Mouse (Mus musculus): ENCODE measurements around the gene Zmiz1.

The Zmiz1 gene

DNA sequence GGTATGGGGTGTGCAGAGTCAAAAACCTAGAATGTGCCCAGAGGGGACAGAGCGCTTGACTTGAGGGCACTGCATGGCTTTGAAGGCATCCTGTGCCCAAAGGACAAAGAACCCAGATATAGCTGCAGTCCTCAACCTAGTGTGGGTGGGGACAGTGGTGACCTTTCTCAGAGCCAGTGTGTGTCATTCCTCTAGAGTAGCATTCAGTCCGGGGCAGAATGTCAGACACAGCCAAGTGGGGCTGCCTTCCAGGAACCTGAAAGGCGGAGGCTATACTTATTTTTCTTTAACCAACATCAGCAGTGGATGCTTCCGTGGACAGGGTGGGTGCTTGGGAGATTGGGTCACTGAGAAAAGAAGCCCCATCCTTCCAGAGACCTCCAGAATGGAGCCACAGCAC is 103.5 kb downstream of the Zmiz1 start:
- no peak for DNase-seq (ENCODE audit: low spot score)

DNA sequence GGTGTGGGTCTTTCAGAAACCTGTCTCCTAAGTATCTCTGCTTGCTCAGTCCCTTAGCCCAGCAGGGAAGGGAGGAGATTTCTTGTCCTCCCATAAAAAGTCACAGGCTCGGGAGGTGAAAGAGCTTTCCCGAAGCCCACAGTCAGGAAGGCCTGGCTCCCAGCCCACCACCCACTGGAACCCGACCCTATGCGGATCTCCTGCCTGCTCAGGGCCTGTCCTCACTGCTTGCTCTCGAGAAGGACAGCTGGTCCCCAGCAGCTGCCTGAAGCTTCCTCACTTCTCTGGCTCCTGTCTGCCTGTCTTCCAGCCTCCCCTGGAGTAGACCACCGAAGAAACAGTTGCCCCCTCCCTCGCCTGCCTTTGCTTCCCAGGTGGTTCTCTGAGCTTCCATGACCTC is 103.9 kb downstream of the Zmiz1 start:
- DNase-seq (ENCODE audit: low spot score): no peak

DNA sequence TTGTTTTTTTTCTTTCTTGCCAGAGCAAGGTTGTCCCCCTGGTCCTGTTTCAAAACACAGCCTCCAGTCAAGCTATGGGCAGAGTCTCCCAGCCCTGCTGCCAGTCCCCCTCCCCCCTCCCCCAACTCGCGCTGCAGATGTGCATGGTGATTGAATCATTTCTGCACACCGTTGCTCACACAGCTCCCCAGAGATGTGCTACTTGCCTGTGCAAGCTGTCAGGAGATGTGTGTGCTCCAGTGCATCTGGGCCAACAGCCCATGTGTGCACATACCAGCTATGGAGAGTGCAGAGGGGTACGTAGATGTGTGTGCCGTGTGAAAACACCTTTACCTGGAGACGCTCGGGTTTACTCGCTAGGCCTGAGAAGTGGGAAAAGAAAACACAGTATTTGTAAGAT is 105.6 kb downstream of the Zmiz1 start:
- DNase-seq (ENCODE audit: low spot score): peak; percentile 44

DNA sequence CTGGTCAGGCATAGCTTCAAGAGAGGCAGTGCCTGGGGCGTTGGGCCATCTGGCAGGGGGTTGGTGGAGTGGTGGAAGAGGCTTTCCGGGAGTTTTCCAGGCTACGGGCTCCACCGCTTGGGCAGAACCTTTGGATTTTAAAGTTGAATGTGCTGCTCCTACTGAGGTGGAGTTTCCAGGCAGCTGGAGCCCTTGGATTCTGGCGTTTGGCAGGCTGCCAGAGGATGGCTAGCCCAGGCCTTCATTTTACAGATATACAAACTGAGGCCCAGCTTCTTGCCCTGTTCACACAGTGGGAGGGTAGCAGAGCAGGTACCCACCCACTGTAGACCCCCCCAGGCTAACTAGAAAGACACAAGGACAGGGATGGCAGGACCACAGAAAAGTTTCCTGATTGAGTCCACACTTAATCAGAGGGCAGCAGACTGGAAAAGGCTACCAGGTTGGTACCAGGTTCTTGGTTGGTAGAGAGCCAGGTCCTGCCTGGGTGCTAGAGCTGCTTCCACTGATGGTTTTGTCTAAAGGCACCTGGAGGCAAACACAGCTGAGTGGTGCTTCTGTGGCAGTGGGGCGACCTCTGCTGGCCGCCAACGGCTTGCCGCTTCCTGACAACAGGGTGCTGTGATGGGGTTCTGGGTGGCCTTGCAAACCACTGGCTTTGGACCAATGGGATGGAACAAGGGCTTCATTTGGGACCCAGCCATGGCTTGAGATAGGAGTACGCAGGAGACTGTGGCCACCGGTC is 106.5 kb downstream of the Zmiz1 start:
- peak; percentile 89 for DNase-seq (ENCODE audit: low spot score)

DNA sequence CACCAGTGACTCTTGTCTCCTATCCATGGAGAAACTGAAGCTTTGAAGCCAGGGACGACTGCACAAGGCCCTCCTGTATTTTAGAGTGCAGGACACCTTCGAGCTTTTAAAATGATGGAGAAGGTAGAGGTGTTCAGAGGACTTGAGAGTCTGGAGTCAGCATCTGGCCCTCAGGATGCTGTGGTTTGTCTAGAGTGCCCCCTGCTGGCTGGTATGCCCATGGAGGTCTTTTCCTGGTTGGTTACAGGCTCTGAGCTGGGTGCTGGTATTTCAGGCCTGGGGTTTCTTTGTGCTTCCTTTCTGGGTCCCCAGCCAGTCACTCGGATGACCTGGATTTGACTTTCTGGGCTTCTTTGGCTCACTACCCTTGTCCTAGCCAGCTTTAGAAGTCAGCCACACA is 108.3 kb downstream of the Zmiz1 start:
- peak; percentile 45 for DNase-seq (ENCODE audit: low spot score)

DNA sequence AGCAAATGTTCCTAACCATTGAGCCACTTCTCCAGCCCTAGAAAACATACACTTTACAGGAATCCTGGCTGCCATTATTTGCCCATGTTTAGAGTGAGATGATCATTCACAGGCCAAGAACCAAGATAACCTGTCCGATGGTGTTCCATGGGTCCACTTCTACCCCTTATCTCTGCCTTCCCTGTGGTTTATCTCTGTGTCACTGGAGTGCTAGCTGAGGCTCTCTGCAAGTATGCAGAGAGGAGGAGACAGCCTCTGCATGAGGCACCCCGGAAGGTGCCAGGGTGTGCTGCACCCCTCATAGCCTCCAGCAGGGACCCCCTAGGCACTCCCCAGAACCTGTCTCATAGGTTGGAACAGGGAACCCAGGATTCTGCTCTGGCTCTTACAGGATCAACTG is 108.9 kb downstream of the Zmiz1 start:
- DNase-seq (ENCODE audit: low spot score): no peak

DNA sequence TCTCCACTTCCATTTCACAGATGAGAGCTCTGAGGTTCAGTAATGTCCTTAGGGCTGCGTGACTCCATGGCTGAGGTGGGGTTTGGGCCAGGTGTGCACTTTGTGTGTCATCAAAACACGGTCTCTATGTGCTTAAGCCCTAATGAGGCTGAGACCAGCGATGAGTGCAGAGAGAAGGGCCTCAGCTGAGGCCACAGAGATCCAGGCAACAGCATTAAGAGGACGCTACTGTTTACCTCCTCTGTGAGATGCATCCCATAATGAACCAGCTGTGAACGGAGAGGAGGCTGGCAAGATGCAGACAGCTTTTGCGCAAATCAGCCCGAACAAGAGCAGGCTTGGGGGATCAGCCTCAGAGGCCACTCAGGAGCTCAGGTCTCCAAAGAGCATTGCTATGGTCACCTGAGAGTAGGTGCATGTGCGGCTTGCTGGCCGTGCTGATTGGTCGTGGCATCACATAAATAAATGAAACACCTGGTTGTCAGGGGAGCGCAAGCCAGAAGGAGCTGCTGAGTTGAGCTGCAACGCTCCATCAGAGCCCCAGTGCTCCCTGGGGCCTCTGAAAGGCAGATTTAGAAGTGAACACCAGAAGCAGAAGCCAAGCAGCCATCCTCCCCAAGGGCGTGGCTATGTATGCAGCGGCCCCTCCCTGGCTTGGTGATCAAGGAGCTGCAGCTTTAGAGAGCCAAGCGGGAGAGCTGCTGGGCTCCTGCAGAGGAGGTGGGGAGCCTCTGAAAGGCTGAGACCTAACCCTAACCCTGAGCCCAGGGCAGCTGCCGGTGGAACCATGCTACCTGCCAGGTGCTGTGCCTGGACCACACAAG is 115.3 kb downstream of the Zmiz1 start:
- peak; percentile 40 for DNase-seq (ENCODE audit: low spot score)

DNA sequence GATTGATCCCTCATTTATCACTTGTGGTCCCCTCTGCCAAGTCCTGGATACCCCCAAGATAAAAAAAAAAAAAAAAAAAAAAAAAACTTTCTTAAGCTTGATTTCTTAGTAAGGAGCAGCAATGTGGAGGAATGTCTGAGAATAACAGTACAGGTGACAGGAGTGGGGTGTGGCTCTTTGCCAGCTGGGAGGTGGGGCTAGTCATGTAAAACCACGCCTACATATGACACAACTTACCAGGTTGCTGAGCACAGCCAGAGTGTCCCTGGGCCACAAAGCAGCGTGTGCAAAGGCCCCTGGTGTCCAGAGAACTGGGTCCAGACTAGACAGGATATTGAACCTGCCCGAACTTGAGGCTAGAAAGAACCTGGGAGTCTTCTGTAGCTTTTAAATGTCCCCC is 117.7 kb downstream of the Zmiz1 start:
- no peak for DNase-seq (ENCODE audit: low spot score)

DNA sequence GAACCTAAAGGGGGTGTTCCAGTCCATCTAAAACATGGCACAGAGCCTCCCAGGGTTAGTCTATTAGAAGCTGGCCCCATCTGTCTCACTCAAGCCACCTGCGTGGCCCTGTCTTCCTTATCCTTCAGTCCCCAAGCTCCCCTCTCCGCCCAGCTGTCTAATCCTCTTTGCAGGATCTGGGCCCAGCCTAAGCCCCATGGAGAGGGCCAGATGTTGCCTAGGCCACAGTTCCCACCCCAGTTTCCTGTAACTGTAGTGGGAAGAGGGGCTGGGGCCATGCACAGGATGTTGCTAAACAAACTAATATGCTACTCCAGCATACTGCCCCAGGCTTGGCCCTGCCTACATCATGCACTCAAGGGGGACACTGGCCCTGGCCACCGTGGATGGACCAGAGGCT is 118.4 kb downstream of the Zmiz1 start:
- no peak for DNase-seq (ENCODE audit: low spot score)

DNA sequence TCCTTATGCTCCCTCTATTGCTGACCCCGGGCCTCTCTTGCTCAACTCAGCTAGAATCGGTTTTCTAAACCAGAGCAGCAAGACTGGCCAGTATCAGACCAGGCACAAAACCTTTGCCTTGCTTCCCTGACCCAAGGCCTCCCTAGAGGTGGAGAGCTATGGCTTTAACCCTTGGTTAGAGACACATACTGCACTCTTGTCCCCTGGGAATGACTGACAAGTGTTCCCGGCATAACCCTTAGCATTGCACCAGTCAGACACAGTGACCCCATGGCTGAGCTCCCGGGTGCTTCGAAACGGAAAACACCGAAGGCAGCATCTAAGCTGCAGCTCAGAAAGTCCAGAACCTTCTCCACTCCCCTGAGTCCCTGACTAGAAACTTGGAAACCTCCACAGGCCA is 120.6 kb downstream of the Zmiz1 start:
- DNase-seq (ENCODE audit: low spot score): no peak

DNA sequence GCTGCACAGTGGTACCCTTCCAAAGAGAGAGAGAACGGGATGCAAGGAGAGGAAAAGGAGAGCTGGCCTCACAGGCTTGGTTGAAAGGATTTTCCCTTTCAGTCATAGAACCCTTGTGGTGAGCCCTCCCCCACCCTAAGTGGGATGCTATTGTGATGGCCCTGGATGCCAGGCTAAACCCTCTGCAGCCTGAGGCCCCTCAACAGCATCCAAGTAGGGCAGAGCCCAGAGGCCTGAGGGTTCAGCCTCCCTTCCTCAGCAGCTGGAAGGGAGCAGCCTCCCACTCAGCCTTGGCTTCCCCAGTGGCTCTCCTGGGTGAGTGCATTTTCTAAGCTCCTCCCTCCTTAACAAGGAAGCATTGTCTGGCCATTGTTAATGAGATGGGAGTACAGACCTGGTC is 121.4 kb downstream of the Zmiz1 start:
- DNase-seq (ENCODE audit: low spot score): no peak

DNA sequence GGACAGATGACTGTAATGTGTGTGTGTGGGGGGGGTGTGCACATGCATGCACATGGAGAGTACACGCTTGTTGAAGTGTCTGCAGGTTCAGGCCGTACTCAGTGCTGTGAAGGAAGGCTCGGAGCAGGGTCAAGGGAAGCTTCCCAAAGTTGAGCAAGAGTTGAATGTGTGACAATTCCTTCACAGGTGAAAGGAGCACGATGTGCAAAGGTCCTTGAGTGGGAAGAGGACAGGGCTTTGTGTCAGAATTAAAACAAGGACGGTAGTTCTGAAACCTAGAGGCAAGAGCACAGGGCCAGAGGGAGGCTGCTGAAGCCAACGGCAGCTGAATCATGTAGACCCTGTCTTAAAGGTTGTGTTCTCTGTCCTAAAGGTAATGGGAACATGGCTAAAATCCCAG is 123.6 kb downstream of the Zmiz1 start:
- DNase-seq (ENCODE audit: low spot score): no peak

DNA sequence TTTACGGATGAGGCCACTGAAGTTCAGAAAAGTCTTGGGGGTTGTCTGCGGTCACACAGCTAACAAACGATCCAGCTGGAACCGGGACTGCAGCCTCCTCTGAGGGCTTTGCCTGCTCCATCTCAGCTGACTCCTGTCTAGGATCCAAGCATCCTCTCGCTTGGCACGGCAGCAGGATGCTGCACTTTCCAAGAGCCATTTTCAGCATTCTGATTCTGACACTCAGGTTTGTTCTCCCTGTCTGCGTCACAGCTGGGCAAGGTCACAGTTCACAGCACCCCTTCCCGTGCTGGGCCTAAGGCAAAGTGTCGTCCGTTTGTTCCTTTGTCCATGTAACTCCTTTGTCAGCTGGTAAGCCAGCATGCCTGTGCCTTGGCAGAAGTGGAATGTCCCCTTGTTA is 124.9 kb downstream of the Zmiz1 start:
- DNase-seq (ENCODE audit: low spot score): no peak

DNA sequence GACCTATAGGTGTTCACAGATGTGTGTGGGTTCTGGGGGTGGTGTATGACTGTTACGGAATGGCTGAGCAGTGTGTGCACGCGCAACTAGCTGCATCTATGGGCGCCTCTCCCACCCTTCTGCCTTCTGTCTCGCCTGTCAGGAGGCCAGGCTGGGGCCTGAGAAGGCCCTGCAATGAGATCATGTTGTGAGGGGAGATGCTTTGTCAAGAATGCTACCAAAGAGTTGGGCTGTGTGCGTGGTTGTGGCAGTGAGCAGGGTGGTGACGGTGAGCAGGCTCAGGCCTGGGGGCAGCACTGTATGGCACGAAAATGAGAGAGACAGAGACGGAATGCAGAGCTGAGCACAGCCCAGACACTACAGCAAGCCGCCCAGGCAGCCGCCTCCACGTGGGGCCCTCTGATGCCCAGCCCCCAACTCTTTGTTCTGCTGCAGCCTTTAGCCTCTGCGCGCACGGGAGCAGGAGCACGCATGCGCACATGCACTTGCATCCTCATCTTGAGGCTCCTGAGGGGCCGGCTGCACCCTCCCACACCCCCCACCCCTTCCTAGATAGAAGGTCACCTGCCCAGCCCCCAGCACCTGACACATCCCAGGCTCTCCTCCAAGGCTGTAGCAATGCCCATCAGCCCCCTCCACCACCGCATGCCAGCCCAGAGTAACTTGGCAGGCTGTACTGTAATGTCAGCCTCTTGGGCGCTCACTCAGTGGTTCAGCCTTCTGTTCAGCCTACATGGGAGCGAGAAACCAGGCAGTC is 126.7 kb downstream of the Zmiz1 start:
- DNase-seq (ENCODE audit: low spot score): peak; percentile 83

DNA sequence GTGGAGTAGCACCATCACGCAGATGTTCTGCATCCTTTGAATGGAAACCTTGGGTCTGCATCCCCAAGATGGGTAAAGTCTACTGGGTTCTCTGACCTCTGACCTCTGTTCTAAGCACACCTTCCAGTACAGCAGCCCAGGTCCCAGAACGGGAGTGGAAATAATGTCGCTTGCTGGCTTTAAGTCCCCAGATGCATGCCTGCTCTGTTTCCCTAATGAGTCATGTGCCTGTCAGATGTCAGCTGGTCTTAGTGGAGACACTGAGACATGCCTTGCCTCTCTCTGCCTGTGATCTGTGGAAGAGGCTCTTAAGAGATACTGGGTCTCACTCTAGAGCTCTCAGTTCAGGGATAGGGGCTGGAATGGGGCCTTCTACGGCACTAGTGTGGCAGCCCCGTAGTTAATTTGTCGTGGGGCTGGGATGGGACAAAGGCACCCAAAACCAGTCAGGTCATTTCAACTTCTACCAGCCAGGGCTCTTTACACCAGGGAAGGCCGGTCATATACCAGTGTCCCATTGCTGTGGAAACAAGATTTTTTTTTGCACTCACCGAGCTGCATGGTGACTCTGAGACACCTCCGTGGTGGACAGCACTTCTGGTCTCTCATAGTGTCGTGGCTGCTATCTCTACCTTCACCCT is 128.0 kb downstream of the Zmiz1 start:
- DNase-seq (ENCODE audit: low spot score): peak; percentile 80

DNA sequence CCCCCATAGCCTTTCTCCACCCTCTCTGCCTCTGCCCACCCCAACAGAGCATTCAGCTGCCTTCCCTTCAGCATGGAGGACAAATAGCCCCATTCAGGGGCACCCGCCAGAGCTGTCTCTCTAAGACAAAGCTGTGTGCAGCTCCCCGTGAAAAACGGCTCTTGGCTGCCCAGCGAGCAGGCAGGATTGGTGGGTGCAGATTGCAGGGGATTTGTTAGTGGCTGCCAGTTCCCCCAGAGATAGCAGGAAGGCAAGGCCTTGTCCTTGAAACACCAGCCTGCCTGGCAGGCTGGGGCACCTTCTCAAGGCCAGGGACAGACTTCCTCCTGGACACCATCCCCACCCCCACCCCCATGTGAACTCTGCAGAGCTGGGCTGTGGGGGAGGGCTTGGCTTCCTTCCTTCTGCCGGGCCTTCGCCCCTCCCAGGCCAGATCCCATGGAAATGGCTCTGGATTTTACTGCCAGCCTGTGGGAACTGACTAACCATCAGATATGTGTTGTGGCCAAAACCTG is 128.6 kb downstream of the Zmiz1 start:
- peak; percentile 73 for DNase-seq (ENCODE audit: low spot score)

DNA sequence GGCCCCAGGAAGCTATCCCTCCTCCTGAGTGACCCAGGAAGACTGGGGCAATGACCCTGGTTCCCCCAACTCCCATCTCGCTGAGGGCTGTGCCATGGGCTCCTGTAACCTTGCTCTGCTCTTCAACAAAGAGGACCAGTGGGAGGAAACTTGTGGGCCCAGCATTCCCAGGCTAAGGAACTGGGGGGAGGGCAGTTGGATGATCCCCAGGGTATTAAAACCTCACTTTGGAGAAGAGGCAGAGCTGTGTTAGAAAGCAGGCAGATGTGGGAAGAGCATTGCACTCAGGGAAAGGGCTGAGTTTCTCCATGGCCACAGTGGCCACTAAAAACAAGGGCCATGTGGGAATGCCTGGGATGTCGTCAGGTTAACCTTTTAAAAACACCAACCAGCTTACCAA is 129.2 kb downstream of the Zmiz1 start:
- DNase-seq (ENCODE audit: low spot score): peak; percentile 62

DNA sequence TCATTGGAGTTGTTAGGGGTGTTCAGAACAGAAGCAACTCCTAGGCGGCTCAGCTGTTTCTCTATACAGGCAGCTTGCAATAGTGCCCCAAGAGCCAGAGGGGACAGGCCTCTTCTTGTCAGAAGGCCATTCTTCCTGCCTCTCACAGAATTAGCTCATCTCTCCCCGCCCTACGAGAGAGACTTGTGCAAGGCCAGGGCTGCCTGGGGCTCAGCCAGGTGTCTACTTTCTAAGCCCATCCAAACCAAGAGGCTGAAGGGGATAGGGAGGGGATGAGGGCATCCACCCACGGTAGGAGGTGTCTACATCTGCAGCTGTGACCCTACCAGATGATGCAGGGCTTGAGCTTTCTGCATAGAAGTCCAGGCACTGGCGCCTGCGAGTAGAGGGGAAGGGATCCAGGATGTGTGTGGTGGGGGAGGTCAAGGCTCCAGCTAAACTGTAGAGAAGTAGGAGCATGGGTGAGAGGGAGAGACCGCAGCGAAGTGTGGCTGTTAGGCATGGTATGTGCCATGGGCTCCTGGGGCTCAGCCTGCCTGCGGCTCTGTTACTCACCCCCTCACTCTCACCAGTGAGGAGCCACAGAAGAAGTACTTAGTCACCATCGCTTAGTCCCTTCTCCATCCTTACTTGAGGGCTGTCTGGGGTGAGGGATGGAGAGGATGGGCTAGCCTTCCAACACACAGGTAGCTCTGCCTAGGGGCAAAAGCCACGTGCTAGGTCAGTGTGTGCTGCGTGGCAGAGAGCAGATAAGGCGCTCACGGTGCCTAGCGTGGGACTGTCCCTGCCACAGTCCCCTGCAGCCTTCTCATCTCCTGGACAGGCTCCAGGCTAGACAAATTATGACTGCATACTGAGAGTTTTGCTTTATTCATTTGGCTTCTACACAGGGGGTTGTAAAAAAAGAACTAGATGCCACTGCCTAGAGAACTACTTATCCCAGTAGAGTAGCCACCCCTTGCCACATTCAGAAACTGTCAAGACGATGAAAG is 130.3 kb downstream of the Zmiz1 start:
- peak; percentile 36 for DNase-seq (ENCODE audit: low spot score)

DNA sequence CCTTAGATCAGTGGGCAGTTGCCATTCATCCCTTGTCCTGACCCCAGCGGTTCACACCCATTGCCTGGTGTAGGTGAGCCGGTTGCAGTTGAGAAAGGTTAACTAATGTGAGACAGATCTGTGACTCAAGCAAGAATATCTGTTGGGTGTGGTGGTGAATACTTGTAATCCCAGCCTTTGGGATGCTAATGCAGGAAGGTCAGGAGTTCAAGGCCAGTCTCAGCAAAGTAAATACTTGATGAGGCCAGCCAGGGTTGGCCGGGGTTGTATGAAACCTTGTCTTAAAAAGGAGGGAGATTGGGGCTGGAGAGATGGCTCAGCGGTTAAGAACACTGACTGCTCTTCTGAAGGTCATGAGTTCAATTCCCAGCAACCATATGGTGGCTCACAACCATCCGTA is 132.0 kb downstream of the Zmiz1 start:
- no peak for DNase-seq (ENCODE audit: low spot score)

DNA sequence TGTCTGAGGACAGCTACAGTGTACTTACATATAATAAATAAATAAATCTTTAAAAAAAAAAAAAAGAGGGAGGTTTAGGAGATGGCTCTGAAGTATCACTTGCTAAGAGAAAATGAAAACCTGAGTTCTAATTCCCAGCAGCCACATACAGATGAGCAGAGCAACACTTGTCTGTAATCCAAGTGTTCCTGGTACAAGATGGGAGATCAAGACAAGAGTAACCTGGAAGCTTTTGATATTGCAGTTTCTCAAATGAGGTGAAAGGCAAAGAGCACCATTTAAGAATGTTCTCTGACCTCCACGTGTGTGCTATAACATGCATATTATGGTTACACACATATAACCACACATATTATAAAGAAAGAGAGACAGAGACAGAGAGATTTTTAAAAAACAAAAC is 132.4 kb downstream of the Zmiz1 start:
- no peak for DNase-seq (ENCODE audit: low spot score)

DNA sequence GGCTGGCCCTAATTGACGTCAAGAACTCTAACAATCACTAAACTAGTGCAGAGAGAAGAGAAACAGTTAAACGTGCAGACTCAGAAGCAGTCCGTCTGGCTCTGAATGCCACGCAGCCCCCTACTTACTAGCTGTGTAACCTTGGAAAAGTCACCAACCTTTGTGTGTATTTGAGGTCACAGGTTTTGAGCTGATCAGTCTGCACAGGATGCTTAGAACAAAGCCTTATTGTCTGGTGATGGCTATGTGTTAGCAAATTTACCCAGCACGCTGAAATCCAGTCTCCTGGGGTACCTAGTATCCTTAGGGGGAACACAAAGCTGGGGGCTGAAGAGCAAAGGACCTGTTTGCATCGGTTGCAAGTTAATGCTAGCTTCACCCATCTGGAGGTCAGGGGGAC is 133.5 kb downstream of the Zmiz1 start:
- DNase-seq (ENCODE audit: low spot score): no peak
